ENCODE assay signal across 8 mouse cellular contexts in genomic region chr11:49847811-49848078, GRCm38 (mm10). TPM values are rescaled to one million over a fixed set of nuclear protein-coding genes. Genes with fewer than 3 reads are reported as not detected.
A peak's percentile ranks its signal among the peaks of the same experiment; 100 is the strongest.
DNase-seq lines count a peak whose midpoint lies in the region; ATAC-seq and TF ChIP-seq lines count a peak whose summit lies in the region.

No protein-coding gene starts in this region.

- H3K36me3 ChIP-seq in embryonic facial prominence, embryonic 13.5 days = peaks cover 12% of the 10 kb centered on the region
- H3K36me3 ChIP-seq in intestine, embryonic 16.5 days (ENCODE audit: control insufficient read depth, insufficient read depth, low read length) = 0 out of 2 replicates have a peak, but pooled peaks cover 5% of the 10 kb centered on the region
- no peaks in the 10 kb centered on the region for H3K36me3 ChIP-seq in myocyte (ENCODE audit: control insufficient read depth, insufficient read depth)

- H3K27ac ChIP-seq in layer of hippocampus, adult 2 months = peak overlapping the region; percentile 40; the same call in 1 of the 2 replicates
- H3K27ac ChIP-seq in embryonic facial prominence, embryonic 13.5 days = no peak overlapping the region
- H3K27ac ChIP-seq in intestine, embryonic 16.5 days (ENCODE audit: low read length) = no peak overlapping the region

- ATAC-seq in embryonic facial prominence, embryonic 13.5 days (ENCODE audit: insufficient number of reproducible peaks, insufficient read depth, low FRiP score, low TSS enrichment, low read depth) = no peak
- no peak for ATAC-seq in intestine, embryonic 16.5 days

- peaks cover 12% of the 10 kb centered on the region for H3K79me2 ChIP-seq in myocyte (ENCODE audit: control insufficient read depth, insufficient read depth)

- no peak for DNase-seq in layer of hippocampus, adult 2 months (ENCODE audit: low spot score in 2 of 2)
- no peak for DNase-seq in layer of hippocampus, adult 11-12 months (ENCODE audit: low spot score)
- no peak for DNase-seq in spleen, adult 18-20 months
- DNase-seq in urinary bladder, postnatal 10 days (ENCODE audit: low spot score) = no peak
- DNase-seq in T-cell, adult 2 months (ENCODE audit: low spot score) = no peak

- H3K4me1 ChIP-seq in embryonic facial prominence, embryonic 13.5 days = peaks cover 18% of the 10 kb centered on the region
- peaks cover 14% of the 10 kb centered on the region for H3K4me1 ChIP-seq in intestine, embryonic 16.5 days (ENCODE audit: control insufficient read depth, insufficient read depth, low read length)

- no peak for TF ChIP-seq POLR2A in myocyte (IDR thresholded peaks at IDR 0.05; ENCODE audit: insufficient read length, low read depth)

- peak overlapping the region; percentile 88 for H3K4me2 ChIP-seq in embryonic facial prominence, embryonic 13.5 days
- H3K4me2 ChIP-seq in intestine, embryonic 16.5 days (ENCODE audit: low read depth, low read length) = peak overlapping the region; percentile 89
- peak overlapping the region; percentile 93 for H3K4me2 ChIP-seq in myocyte (ENCODE audit: low read depth)

- no peak for TF ChIP-seq CTCF in layer of hippocampus, adult 2 months (conservative IDR thresholded peaks at IDR 0.05)

- H3K4me3 ChIP-seq in layer of hippocampus, adult 2 months = peak overlapping the region; percentile 65
- H3K4me3 ChIP-seq in embryonic facial prominence, embryonic 13.5 days = peak overlapping the region; percentile 94
- peak overlapping the region; percentile 90 for H3K4me3 ChIP-seq in intestine, embryonic 16.5 days (ENCODE audit: low read length)
- peak overlapping the region; percentile 39 for H3K4me3 ChIP-seq in myocyte

- H3ac ChIP-seq in myocyte (ENCODE audit: control insufficient read depth, insufficient read length) = no peak overlapping the region

- H3K9me3 ChIP-seq in embryonic facial prominence, embryonic 13.5 days = no peaks in the 10 kb centered on the region
- H3K9me3 ChIP-seq in intestine, embryonic 16.5 days (ENCODE audit: control insufficient read depth, low read length) = no peaks in the 10 kb centered on the region

- WGBS in embryonic facial prominence, embryonic 13.5 days = 74% methylated on average over 2 of the region's 2 CpGs
- WGBS in intestine, embryonic 16.5 days = 69% methylated on average over 2 of the region's 2 CpGs

- no peaks in the 10 kb centered on the region for H3K27me3 ChIP-seq in embryonic facial prominence, embryonic 13.5 days
- H3K27me3 ChIP-seq in intestine, embryonic 16.5 days (replicated peaks; ENCODE audit: control insufficient read depth, insufficient read depth, low read length) = no peaks in the 10 kb centered on the region
- H3K27me3 ChIP-seq in myocyte (ENCODE audit: control insufficient read depth, insufficient read depth, insufficient read length) = no peaks in the 10 kb centered on the region

- H3K9ac ChIP-seq in embryonic facial prominence, embryonic 13.5 days = peak overlapping the region; percentile 93; the same call in 1 of the 2 replicates
- H3K9ac ChIP-seq in intestine, embryonic 16.5 days (ENCODE audit: low read depth, low read length) = peak overlapping the region; percentile 97; the same call in 1 of the 2 replicates

TF ChIP-seq in myocyte, 11 proteins besides CTCF, POLR2A, EP300 and RAD21:
- no peak for TF ChIP-seq USF1 (IDR thresholded peaks at IDR 0.05; ENCODE audit: low read depth)
- no peak for TF ChIP-seq MYOD1 (IDR thresholded peaks at IDR 0.05; ENCODE audit: control insufficient read depth in 1 of 3, insufficient read length in 2 of 3, low read depth in 2 of 3)
- TF ChIP-seq SRF (IDR thresholded peaks at IDR 0.05; ENCODE audit: control insufficient read depth, insufficient read length, low read depth) = no peak
- TF ChIP-seq POLR2AphosphoS2 (IDR thresholded peaks at IDR 0.05; ENCODE audit: insufficient read length, low read depth) = no peak
- TF ChIP-seq TCF3 (IDR thresholded peaks at IDR 0.05; ENCODE audit: insufficient read length, low read depth) = no peak

RNA-seq across cellular contexts. Expression of gene Mapk9, which starts 1.2 kb away (rescaled TPM):
- total RNA-seq in layer of hippocampus, adult 2 months (2021) = 100 to 1,000 TPM; 150 to 154 TPM
- polyA plus RNA-seq in embryonic facial prominence, embryonic 13.5 days (2015; fragmentation: Nextera tagmentation; extraction: Ambion mirVana) = 28.8 and 31.8 TPM in 2 replicates
- 26.6 and 27.8 TPM in 2 replicates for polyA plus RNA-seq in intestine, embryonic 16.5 days (2015; fragmentation: Nextera tagmentation; extraction: Ambion mirVana)
- polyA plus RNA-seq in myocyte (2012; fragmentation: generic; extraction: Trizol) = 21.5 TPM

RNA-seq across cellular contexts. Expression of gene Gfpt2, which starts 53.8 kb away (rescaled TPM):
- total RNA-seq in layer of hippocampus, adult 2 months (2021) = 1 to 10 TPM; 5.0 TPM
- 27.1 and 35.5 TPM in 2 replicates for polyA plus RNA-seq in embryonic facial prominence, embryonic 13.5 days (2015; fragmentation: Nextera tagmentation; extraction: Ambion mirVana)
- 5.8 and 6.4 TPM in 2 replicates for polyA plus RNA-seq in intestine, embryonic 16.5 days (2015; fragmentation: Nextera tagmentation; extraction: Ambion mirVana)
- 0.52 TPM for polyA plus RNA-seq in myocyte (2012; fragmentation: generic; extraction: Trizol)

RNA-seq across cellular contexts. Expression of gene Rasgef1c, which starts 53.9 kb away (rescaled TPM):
- 1 to 10 TPM; 1.5 to 1.9 TPM for total RNA-seq in layer of hippocampus, adult 2 months (2021)
- 0.11 and 0.24 TPM in 2 replicates for polyA plus RNA-seq in embryonic facial prominence, embryonic 13.5 days (2015; fragmentation: Nextera tagmentation; extraction: Ambion mirVana)
- 0.26 and 0.28 TPM in 2 replicates for polyA plus RNA-seq in intestine, embryonic 16.5 days (2015; fragmentation: Nextera tagmentation; extraction: Ambion mirVana)
- not detected for polyA plus RNA-seq in myocyte (2012; fragmentation: generic; extraction: Trizol)

Comparison
In these comparisons a context has a peak if more than half of its experiments do, and no peak if none do; other contexts are left out.
1. H3K4me3 ChIP-seq: peak in every context shown above with its lines; median percentile 94 in embryonic facial prominence, embryonic 13.5 days; 90 in intestine, embryonic 16.5 days; 65 in layer of hippocampus, adult 2 months; 39 in myocyte.